Mouse (Mus musculus) stomach, postnatal 0 days (tissue): ENCODE measurements at regions not wholly inside any gene's neighbourhood (a gene's known extent, or its start where the extent isn't known, plus 50 kb on each side); places are given as distances from the start of the nearest gene placed in this dataset.

Experiments
- ATAC-seq: fragments of 200-750 bp; cut with Nextera tagmentation; 2 replicates; pipeline ENCODE4 v1.8.0; 2017; ENCODE audit not compliant: low FRiP score, low TSS enrichment
- DNase-seq: peaks from one replicate; pipeline ENCODE4 v3.0.0-alpha.2; 2016; ENCODE audit warnings: low spot score
- H3K27ac ChIP-seq: fragments of 300-500 bp; sonication (generic); replicated peaks from 2 replicates; pipeline ENCODE4 v1.5.1; 2014; ENCODE audit warnings: mild to moderate bottlenecking, control low read depth
- H3K27me3 ChIP-seq: fragments of 300-500 bp; sonication (generic); 2 replicates; pipeline ENCODE4 v1.6.1; 2014; ENCODE audit warnings: low read length; ENCODE audit not compliant: control insufficient read depth, insufficient read depth
- H3K36me3 ChIP-seq: fragments of 300-500 bp; sonication (generic); 2 replicates; pipeline ENCODE4 v1.6.1; 2014; ENCODE audit warnings: low read length, mixed read lengths; ENCODE audit not compliant: control insufficient read depth, insufficient read depth
- H3K4me1 ChIP-seq: fragments of 300-500 bp; sonication (generic); replicated peaks from 2 replicates; pipeline ENCODE4 v1.6.1; 2014; ENCODE audit warnings: antibody characterized with exemption; ENCODE audit not compliant: control insufficient read depth, insufficient read depth
- H3K4me2 ChIP-seq: fragments of 300-500 bp; sonication (generic); replicated peaks from 2 replicates; pipeline ENCODE4 v1.6.1; 2014; ENCODE audit warnings: low read depth, mild to moderate bottlenecking, control low read depth, moderate library complexity
- H3K4me3 ChIP-seq: fragments of 300-500 bp; sonication (generic); 2 replicates; pipeline ENCODE4 v1.5.1; 2014; ENCODE audit warnings: low read depth, low read length, control low read depth
- H3K9ac ChIP-seq: fragments of 300-500 bp; sonication (generic); 2 replicates; pipeline ENCODE4 v1.6.1; 2014; ENCODE audit warnings: mild to moderate bottlenecking, low read length, control low read depth, mixed read lengths
- H3K9me3 ChIP-seq: fragments of 300-500 bp; sonication (generic); 2 replicates; pipeline ENCODE4 v1.6.1; 2016; ENCODE audit warnings: low read length; ENCODE audit not compliant: control insufficient read depth
- CTCF ChIP-seq: IDR thresholded peaks from 2 replicates; pipeline ENCODE4 v1.5.1; 2016; ENCODE audit warnings: antibody characterized with exemption, low read depth, mild to moderate bottlenecking, moderate library complexity
- EP300 ChIP-seq: optimal IDR thresholded peaks from 2 replicates; pipeline ENCODE3; 2016; ENCODE audit warnings: antibody characterized with exemption
- WGBS: fragments of 180-500 bp; shearing (Covaris S2); extraction: QIAGEN DNeasy Blood & Tissue Kit; methylation state at CpG from one replicate; pipeline ENCODE4 v1.1.7; 2014; 5-methylcytosine and 5-hydroxymethylcytosine counted together

GRCm38 (mm10) chr8:103551916-103552535 lies 549.4 kb upstream of the Cdh5 start:
- DNase-seq (no peak), ATAC-seq (no peak)
- Histone ChIP-seq H3K36me3 (no peaks in the 10 kb centered on the region), H3K9me3 (no peaks in the 10 kb centered on the region), H3K4me1 (no peaks in the 10 kb centered on the region), H3K27ac (no peak overlapping the region), H3K4me3 (no peak overlapping the region), H3K27me3 (no peaks in the 10 kb centered on the region), H3K4me2 (no peak overlapping the region), H3K9ac (no peak overlapping the region)
- WGBS, result 79% methylated on average over 8 of the region's 8 CpGs
- 0 out of 2 replicates have a peak, but pooled peaks have one; percentile 21 for TF ChIP-seq CTCF
- no peak for TF ChIP-seq EP300

GRCm38 (mm10) chr8:103561606-103562005 lies 539.8 kb upstream of the Cdh5 start:
- H3K4me1 ChIP-seq, result no peaks in the 10 kb centered on the region
- H3K4me3 ChIP-seq, result no peak overlapping the region
- no peak overlapping the region for H3K27ac ChIP-seq
- no peak for DNase-seq
- no peak for ATAC-seq
- WGBS, result 67% methylated on average over 2 of the region's 2 CpGs
- no peak for TF ChIP-seq CTCF
- H3K36me3 ChIP-seq, result no peaks in the 10 kb centered on the region
- no peak overlapping the region for H3K9ac ChIP-seq
- H3K4me2 ChIP-seq, result no peak overlapping the region
- no peaks in the 10 kb centered on the region for H3K9me3 ChIP-seq
- no peaks in the 10 kb centered on the region for H3K27me3 ChIP-seq

GRCm38 (mm10) chr8:103570864-103571425 lies 530.5 kb upstream of the Cdh5 start:
- Histone ChIP-seq H3K4me3 (no peak overlapping the region), H3K4me1 (no peaks in the 10 kb centered on the region), H3K4me2 (no peak overlapping the region), H3K27me3 (no peaks in the 10 kb centered on the region), H3K9ac (no peak overlapping the region), H3K36me3 (no peaks in the 10 kb centered on the region), H3K27ac (no peak overlapping the region), H3K9me3 (no peaks in the 10 kb centered on the region)
- WGBS, result 82% methylated on average over 11 of the region's 11 CpGs
- ATAC-seq, result no peak
- DNase-seq, result no peak
- TF ChIP-seq EP300, result no peak
- no peak for TF ChIP-seq CTCF

- Histone ChIP-seq H3K9me3 (no peaks in the 10 kb centered on the region), H3K36me3 (no peaks in the 10 kb centered on the region), H3K27me3 (no peaks in the 10 kb centered on the region), H3K4me1 (no peaks in the 10 kb centered on the region), H3K9ac (no peak overlapping the region), H3K4me2 (no peak overlapping the region), H3K4me3 (no peak overlapping the region), H3K27ac (no peak overlapping the region)
- DNase-seq (no peak), ATAC-seq (no peak)
- TF ChIP-seq EP300, result no peak
- no peak for TF ChIP-seq CTCF
- 86% methylated on average over 3 of the region's 3 CpGs for WGBS
Measured at GRCm38 (mm10) chr8:103577147-103577546, 524.3 kb upstream of the Cdh5 start.

GRCm38 (mm10) chr8:103578006-103578405 lies 523.4 kb upstream of the Cdh5 start:
- WGBS, result 85% methylated on average over 6 of the region's 6 CpGs
- Histone ChIP-seq H3K9me3 (no peaks in the 10 kb centered on the region), H3K4me3 (no peak overlapping the region), H3K27me3 (no peaks in the 10 kb centered on the region), H3K36me3 (no peaks in the 10 kb centered on the region), H3K27ac (no peak overlapping the region), H3K9ac (no peak overlapping the region), H3K4me1 (no peaks in the 10 kb centered on the region), H3K4me2 (no peak overlapping the region)
- ATAC-seq (no peak), DNase-seq (no peak)
- no peak for TF ChIP-seq EP300
- no peak for TF ChIP-seq CTCF

GRCm38 (mm10) chr8:103608291-103608690 lies 493.1 kb upstream of the Cdh5 start:
- DNase-seq (no peak), ATAC-seq (no peak)
- Histone ChIP-seq H3K27me3 (no peaks in the 10 kb centered on the region), H3K27ac (no peak overlapping the region), H3K4me1 (no peaks in the 10 kb centered on the region), H3K9me3 (no peaks in the 10 kb centered on the region), H3K9ac (no peak overlapping the region), H3K36me3 (no peaks in the 10 kb centered on the region), H3K4me2 (no peak overlapping the region), H3K4me3 (no peak overlapping the region)
- 89% methylated on average over 6 of the region's 6 CpGs for WGBS
- no peak for TF ChIP-seq EP300
- no peak for TF ChIP-seq CTCF
